Mouse (Mus musculus) cerebellum, postnatal 10 days (tissue): ENCODE measurements around the gene Sema4b.

Experiments used
- DNase-seq, 2 experiments: peaks; one replicate each; pipeline ENCODE4 v3.0.0; 2021; ENCODE audit warnings: mixed read lengths in 2 of 2

Sema4b gene

GRCm38 (mm10) chr7:80178037-80178729 is 8.5 kb upstream of the Sema4b start:
- DNase-seq = no peak

DNA sequence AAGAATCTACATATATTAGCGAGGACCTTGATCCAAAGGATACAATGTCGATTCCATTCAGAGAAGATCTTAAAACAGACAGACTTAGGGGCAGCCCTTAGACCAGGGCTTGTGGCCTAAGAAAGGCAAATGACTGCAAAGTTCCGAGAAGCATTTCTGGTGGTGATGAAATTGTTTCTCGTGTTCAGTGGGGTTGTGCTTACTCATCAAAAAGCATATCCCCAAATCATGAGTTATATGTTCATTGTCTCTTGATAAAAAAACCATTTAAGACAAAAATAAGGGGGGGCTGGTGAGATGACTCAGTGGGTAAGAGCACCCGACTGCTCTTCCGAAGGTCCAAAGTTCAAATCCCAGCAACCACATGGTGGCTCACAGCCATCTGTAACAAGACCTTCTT is 7.3 kb upstream of the Sema4b start:
- no peak for DNase-seq

GRCm38 (mm10) chr7:80179790-80180189 is 6.9 kb upstream of the Sema4b start:
- DNase-seq = no peak

DNA sequence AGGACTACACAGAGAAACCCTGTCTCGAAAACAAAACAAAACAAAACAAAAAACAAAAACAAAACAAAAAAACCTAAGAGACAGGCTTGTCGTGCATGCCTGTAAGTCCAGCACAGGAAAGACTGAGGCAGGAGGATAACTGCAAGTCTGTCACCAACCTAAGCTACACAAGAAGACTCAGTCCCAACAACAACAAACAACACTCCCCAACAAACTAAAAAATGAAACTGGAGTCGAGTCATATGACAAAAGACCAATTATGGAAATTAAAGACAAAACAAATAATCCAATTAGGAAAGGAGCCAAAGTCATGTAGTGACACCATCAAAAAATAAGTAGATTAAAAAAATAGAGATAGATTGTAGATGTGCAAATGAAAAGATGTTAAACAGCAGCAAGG is 6.4 kb upstream of the Sema4b start:
- no peak for DNase-seq

- DNase-seq = no peak
These were observed 5.6 kb upstream of the Sema4b start for GRCm38 (mm10) chr7:80181078-80181477.

- no peak for DNase-seq
These were observed 4.5 kb upstream of the Sema4b start for GRCm38 (mm10) chr7:80182139-80182538.

DNA sequence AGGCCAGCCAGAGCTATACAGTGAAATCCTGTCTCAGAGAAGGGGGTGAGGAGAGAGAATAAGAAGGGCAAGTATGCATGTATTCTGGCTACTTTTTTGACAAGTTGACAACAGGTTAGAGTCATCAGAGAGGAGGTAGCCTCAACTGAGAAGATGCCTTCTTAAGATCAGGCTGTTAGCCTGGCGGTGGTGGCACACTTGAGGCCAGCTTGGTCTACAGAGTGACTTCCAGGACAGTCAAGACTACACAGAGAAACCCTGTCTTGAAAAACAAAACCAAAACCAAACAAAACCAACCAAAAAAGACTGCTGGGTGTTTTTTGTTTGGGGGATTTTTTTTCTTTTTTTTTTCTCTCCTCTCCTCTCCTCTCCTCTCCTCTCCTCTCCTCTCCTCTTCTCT is 3.2 kb upstream of the Sema4b start:
- DNase-seq = no peak

DNA sequence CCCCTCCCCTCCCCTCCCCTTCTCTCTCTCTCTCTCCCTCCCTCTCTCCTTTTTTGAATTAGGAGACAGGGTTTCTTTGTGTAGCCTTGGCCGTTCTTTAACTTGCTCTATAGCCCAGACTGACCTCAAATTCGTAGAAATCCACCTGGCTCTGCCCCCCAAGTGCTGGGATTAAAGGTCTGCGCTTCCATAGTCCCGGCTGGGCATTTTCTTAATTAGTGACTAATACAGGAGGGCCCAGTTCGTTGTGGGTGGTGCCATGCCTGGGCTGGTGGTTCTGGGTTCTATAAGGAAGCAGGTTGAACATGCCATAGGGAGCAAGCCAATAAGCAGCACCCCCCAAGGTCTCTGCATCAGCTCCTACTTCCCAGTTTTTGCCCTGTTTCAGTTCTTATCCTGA is 2.7 kb upstream of the Sema4b start:
- DNase-seq = no peak

DNA sequence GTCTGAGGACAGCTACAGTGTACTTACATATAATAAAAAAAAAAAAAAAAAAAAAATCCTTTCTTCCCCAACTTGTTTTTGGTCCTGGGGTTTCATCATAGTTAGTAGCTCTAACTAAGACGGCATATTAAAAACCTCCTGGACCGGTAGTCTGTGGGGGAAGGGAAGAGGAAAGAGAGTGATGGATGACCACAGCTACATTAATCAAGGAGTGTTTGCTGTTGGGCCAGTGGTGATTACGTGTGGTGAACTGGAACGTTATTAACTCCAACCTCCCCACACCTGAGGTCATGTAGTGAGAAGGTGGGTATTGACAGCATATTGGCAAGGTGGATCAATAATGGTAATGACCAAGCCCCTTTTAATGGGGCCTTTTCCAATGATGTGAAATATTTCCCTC is 2.1 kb upstream of the Sema4b start:
- no peak for DNase-seq

GRCm38 (mm10) chr7:80184968-80185367 is 1.7 kb upstream of the Sema4b start:
- no peak for DNase-seq

DNA sequence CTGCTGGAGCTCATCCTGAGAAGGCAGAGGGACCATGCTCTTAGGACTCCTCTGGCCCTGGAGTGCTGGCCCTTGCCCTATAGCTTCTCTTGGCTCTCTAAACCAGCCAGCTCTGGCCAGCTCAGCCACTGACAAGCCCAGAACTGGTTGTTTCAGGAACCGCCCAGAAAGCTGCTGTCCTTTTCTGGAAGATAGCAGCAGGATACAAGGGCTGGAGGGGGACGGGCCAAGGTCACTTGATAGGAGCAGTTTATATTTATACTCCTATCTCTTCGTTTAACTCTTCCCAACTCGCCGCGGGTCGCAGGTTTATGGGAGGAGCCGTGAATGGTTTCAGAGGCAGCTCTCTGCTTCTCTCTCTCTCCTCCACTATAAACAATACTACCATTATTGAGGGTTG is 620 bp upstream of the Sema4b start:
- DNase-seq = peak in 1 of 2 experiments; percentile 40

- no peak for DNase-seq
These were observed 860 bp downstream of the Sema4b start for GRCm38 (mm10) chr7:80187501-80187900.

- no peak for DNase-seq
These were observed 2.0 kb downstream of the Sema4b start for GRCm38 (mm10) chr7:80188579-80189125.

- DNase-seq = peak; percentile 44 to 45
These were observed 2.7 kb downstream of the Sema4b start for GRCm38 (mm10) chr7:80189147-80189933.

DNA sequence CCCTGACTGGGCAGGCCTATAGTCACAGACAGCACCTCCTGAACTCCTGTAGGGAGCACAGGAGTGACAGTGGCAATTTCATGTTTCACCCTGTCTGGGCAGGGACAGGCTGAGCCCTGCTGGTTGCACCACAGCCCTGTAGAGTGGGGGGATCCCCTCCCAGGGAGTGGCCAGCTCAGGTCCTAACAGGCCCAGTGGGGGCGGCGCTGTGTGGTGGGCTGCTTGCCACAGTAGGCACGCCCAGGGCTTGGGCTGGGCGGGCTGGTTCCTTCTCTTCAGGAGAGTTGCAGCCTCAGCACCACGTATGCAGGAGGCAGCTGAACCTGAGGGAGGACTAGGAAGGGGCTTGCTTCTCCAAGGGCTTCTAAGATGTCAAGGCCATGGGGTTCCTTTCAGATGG is 4.8 kb downstream of the Sema4b start:
- no peak for DNase-seq

DNA sequence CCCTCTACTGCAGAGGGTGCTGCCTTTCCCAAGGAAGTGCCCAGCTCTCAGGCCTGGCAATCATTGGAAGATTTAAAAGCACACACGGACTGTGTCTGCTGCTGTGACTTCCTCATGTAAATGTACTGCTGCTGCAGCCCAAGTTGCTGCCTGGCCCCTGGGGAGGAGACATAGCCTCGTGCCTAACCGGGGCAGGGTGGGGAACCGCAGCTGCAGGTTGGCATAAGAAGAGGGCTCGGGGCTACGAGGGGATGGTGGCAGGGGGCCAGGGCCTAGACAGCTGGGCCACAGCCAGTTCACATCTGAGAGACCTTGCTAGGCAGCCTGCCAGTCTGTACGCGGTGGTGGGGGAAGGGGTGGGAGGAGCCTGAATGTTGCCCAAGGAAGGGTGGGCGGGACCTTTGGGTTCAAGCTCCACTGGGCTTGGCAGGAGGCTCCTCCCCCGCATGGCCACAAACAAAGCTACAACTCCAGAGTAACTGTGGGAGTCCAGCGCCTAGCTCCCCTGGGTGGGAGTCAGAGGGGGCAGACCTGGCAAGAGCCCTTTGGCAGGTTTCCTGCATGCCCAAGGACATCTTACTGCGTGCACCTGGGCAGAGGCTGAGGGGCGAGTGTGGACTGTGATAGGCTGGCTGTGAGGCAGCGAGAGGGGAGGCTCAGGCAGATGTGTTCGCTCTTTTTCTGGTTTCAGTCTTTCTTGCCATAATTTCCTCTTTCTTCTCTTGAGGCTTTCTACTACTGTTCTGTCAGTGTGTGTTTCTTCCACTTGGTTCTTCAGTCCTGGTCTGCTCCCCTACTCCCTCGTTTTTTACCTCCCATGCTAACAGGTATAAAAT is 5.8 kb downstream of the Sema4b start:
- peak; percentile 95 to 96 for DNase-seq

GRCm38 (mm10) chr7:80193941-80194739 is 7.5 kb downstream of the Sema4b start:
- DNase-seq = peak in 1 of 2 experiments; percentile 50

DNA sequence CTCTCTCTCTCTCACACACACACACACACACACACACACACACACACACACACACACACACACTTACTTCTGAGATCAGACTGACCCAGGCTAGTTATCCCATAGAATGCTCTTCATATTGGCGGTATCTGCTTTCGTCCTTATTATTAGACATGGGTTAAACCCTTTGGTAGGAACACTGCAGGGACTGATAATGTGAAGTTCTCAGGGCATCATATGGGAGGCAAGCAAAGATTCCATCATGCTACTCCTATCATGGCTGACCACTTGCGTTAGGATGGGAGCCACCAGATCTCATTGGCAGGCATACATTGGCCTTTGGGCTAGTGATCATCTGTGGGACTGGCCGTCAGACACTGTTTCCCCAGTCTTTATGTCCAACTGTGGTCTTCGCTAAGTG is 8.5 kb downstream of the Sema4b start:
- DNase-seq = no peak

DNA sequence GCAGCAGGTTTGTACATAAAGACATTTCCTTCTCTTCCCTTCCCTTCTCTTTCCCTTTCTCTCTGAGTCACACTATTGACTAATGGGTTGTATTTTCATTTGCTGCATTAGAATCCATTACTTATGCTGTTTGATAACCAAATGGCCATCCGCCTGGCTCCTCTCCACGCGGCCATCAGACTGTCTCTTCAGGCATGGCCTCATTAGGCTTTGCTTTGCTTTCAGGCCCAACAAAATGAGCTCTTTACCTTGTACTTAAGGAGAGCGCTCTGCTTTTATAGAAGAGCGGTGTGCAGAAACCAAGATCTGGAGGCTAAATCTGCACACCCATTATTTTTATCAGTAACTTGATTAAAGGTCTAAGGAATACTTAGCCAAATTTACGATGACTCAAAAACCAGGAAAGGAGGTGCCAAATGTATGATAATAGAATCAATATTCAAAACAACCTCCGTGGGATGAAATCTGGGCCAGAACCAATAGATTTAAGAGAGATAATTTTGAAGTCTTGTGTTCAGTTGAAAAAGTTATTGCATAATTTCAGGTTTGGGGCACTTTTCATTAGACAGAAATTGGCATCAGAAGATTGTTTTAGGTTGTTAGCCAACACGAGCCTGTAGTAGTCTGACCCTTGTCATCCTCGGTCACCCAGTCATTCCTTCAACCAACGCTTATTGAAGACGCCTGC is 9.1 kb downstream of the Sema4b start:
- peak in 1 of 2 experiments; percentile 51 for DNase-seq

DNA sequence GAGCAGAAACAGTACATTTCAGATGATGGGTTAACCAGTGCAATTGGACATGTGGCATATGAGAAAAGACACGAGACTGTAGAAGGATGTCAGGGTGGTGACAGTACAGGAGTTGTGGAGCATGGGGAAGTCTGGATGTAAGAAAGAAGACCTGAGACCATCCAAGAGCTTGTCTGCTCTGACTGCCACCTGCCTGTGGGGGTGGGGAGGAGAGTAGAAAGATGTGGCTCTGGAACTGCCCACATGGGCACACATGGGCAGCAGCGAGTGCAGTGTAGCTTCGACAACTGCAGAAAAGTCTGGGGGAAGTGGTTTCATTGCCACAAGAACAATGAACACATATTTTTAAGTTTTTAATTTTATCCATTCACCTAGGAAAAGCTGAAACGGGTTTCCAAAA is 10.7 kb downstream of the Sema4b start:
- DNase-seq = peak; percentile 66 to 67

DNA sequence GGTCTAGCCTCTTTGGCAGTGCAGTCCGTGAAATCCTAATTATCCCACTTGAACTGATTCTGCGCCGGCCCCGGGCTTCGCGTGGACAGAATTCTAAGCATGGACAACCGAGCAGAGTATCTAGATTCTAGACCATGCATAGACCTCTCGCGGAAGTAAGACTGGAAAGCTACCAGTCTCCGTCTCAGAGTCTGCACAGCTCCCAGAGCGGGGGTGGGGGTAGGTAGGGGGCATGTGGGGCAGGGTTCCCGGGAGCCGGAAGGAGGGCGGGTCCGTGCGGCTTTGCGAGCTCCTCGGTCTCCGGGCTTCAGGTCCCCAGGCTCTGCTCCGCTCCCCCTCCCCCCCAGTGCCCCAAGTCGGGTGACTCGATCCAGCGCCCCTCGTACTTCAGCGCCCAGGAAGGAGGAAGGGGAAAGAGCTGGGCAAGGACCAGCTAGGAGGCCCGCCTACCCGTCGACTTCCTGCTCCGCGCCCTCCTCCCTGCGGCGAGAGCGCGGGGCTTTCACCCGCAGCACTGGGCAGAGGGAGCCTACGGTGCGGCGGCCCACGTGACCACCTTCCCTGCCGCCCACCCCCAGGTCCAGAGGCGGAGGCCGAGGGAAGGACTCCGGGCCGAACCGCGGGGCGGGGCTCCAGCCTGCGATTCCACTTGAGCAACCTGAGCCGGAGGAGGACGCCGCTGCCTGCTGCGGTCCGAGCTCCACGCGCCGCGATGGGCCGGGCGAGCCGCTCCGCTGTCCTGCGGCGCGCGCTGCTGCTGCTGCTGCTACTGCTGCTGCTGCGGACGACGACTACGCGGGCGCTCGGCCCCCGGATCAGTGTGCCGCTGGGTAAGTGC is 11.5 kb downstream of the Sema4b start:
- peak; percentile 84 to 90 for DNase-seq
